Mouse (Mus musculus) A20 (cell line): Measurements from ENCODE around the gene Slc13a1.
"Not testable (repeated sequence)": the region's sequence is repeated elsewhere in the genome, so short reads cannot be mapped to it uniquely, and the experiment has no call there.

Experiments used
- DNase-seq: peaks from one replicate; pipeline ENCODE4 v3.0.0-alpha.2; 2011; ENCODE audit warnings: low read depth, low spot score

Slc13a1 gene

GRCm38 (mm10) chr6:24167734-24168327 lies at the start of gene Slc13a1:
Gene Slc13a1 (minus strand): TSS chr6:24168092.
- DNase-seq = no peak

GRCm38 (mm10) chr6:24207866-24208265 lies 40.0 kb upstream of the Slc13a1 start:
- DNase-seq = no peak

- no peak for DNase-seq
Measured at GRCm38 (mm10) chr6:24202226-24202625, 34.3 kb upstream of the Slc13a1 start.

DNA sequence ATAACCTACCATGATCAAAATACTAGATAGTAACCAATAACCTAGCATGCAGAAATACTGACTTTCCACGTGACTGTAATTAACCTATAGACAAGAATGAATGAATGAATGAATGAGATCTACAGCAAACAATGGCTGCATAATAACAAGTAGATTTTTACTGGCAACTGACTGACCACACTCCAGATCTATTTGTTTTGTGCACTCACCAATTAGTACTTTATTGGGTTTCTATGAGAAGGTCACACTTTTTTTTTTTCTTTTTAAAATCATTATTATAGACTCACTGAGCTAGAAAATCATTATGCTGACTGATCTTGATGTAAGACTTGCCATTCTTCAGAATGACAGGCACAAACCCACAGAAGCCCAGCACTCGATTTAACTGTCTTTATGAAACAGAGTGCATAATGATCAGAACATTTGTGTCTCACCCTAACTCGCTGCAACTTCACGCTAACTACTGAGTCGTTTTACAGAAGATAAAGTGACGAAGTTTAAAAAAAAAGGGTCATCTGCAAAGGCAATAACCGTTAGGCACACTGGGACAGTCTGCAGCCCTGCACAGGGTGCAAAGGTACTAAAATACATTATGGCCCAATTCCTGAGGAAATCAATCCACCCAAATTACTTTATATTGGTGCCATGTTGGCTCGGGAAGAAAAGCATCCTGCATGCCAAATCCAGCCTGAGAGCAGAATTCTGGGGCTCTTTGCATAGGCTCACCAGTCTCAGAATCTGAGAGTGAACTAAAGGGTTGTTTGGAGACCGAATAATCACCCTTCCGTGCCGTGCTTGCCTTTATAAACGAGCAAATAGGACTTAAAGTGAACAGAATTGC lies 33.0 kb upstream of the Slc13a1 start:
- no peak for DNase-seq

DNA sequence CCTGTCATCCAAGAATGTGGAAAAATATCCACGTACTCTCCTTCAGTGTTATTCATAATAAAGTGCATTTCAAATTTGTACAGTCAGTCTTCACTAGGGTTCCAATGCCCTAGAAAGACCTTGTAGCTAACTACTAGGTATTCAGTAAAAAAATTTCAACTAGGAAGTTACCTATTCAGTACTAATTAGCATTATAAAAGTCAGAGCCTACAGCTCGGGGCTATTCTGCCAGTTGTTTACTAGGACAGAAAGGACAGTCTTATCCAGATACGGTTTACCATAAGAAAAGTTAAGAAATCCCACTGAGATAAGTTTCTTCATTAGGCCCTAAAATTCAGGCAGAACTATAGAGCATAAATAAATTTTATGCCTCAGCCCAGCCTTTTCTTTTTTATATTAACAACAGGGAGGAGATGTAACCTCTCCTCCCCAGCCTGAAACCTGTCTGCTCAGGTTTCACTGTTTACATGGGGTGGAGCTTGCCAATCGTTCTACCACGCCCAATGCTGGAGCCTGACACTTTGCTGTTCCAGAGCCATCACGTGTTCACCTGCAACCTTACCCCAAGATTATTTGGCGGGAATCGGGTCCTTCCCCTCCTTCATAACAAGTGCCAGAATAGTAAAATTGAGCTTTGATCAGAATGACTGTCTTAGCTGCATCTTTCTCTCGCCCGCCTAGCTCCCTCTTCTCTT lies 29.8 kb upstream of the Slc13a1 start:
- not testable (repeated sequence) for DNase-seq

DNA sequence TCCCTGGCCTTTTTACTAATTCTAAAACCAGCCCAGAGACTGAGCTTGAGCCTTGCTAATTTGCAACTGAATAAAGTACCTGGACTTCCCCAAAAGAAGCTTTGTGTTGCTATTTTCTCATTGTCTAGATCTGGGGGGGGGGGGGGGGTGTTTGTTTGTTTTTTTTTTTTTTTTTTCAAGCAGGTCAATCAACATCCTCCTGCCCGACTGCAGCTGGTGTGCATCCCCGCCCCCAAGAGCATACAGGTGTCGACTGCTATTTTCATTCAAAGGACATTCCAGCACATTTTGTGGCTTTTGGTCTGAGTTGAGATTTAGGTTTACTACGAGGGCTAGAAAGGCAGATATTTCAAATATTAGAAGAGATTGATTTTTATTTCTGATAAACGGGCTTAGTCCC lies 28.5 kb upstream of the Slc13a1 start:
- DNase-seq = peak; percentile 59

DNA sequence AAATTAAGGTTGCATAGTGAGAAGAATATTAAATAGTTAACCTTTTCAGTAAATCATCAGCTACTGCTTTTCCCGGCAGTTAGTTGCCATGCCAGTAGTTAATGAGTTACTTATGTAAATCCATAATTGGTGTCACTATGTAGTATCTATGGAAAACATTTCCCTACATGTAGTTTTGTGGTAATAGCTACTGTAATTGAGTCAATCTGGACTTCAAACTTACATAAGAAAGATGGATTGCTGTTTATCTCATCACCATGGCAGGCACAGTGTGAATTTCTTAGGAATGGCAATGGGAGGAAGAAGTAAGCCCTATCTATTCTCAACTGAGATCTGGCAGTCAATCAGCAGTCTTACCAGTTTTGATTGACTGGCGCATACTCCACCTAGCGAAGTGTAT lies 15.5 kb upstream of the Slc13a1 start:
- DNase-seq = no peak

- no peak for DNase-seq
Measured at GRCm38 (mm10) chr6:24175393-24175792, 7.5 kb upstream of the Slc13a1 start.

DNA sequence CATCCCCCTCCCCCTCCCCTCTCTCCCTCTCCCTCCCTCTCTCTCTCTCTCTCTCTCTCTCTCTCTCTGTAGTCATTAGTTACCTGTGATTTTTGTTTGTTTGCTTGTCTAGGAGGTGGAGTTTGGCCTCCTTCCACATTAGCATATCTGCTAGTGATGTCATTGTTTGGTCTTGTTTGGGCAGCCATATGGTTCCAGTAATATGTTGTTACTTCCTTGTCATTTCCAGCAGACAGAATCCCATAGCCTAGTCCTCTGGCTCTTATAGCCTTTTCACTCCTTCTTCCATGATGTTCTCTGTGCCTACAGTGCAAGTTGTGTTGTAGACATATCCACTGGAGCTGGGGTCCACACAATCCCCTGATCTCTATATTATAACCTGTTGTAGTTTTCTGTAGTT lies 6.1 kb upstream of the Slc13a1 start:
- no peak for DNase-seq

DNA sequence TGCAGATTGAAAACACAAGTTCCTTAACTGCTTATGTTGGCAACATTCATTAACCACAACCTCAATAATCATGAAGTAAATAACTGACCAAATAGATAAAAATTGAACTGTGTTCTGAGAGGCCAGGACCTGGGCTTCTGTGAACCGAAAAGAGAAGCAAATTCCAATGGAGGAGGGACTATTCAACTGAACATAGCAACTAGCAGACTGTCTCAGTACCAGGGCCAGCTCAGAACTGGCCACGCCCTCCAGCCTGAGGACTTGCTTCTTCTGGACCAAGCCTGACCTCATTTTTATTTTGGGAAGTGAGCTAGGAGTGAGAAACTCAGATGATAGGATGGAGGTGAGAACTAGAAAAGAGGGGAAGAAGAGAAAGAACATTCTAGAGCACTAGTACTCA lies 4.8 kb upstream of the Slc13a1 start:
- no peak for DNase-seq

GRCm38 (mm10) chr6:24166772-24167171 lies 1.1 kb downstream of the Slc13a1 start:
- DNase-seq = peak; percentile 84

DNA sequence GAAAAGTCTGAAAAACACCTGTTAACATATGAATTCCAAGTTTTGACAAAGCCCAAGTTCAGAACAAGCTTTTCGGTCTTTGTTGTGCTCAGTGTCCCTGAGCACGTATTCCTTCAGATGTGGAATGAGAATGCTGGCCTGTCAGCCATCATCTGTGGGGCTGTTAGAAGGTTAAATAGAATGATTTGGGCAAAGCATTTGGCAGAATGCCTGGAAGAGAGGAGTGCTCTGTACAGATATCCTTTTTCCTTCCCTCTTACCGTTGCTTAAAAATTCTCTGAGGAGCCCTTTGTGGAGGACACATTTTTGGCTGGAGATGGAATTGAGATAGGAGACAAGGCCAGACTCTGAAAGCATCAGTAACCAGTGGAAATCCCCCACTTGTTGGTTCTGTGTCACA lies 2.6 kb downstream of the Slc13a1 start:
- no peak for DNase-seq

GRCm38 (mm10) chr6:24159795-24160194 lies 8.1 kb downstream of the Slc13a1 start:
- peak; percentile 17 for DNase-seq

DNA sequence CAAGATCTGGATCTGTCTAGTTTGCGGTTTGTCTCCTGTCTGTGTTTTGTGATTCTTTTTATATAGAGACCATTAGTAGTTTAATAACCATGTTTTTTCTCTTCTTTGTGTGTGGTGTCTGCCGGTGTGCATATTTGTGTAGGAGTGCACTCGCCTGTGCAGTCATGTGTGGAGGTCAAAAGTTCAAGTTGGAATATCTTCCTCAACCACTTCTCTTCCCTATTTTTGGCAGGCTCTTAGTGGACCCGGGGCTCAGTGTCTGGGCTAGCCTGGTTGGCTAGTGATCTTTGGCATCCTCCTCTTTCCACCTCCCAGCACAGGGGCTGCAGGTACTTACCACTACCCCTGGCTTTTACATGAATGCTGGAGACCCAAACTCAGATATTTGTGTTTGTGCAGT lies 13.0 kb downstream of the Slc13a1 start:
- peak; percentile 5 for DNase-seq

- DNase-seq = no peak
Measured at GRCm38 (mm10) chr6:24132951-24133350, 34.9 kb downstream of the Slc13a1 start.

- no peak for DNase-seq
Measured at GRCm38 (mm10) chr6:24122632-24123031, 45.3 kb downstream of the Slc13a1 start.

DNA sequence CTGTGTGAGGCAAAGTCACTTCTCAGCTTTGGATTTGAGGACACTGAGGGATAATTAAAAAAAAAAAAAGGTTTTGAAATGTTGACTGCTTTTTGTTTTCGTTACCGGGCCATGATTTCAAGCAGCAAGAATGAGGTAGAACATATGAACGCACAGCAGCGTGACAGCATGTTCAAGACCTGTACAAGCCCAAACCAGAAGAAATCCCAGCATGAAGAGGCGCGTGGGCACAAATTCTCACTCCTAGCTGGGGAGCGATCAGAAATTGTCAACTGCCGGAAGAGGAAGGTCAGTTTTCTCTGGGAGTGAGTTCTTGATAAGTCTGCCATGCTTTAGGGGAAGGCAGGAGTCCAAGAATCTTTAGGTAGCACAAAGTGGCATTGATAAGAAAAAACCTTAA lies 56.3 kb downstream of the Slc13a1 start:
- no peak for DNase-seq

DNA sequence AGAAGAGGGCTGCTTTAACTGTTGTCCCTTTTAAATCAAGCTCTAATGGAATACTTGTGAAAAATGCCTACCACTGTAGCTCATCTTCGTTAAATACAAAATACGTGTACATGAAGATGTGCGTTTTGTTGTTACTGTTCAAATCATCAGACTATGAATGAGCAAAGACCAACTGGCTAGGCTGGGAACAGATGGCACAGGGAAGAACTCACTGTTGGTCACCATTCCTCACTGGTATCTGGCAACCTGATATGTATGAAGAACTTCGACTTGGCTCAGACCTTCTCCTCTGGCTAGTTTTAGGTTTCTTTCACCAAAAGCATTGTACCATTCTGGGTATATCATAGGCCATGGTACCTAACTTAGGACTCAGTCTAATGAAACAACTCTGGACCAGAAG lies 59.4 kb downstream of the Slc13a1 start:
- DNase-seq = no peak

- no peak for DNase-seq
Measured at GRCm38 (mm10) chr6:24106157-24106556, 61.7 kb downstream of the Slc13a1 start.

- no peak for DNase-seq
Measured at GRCm38 (mm10) chr6:24105681-24106080, 62.2 kb downstream of the Slc13a1 start.

- DNase-seq = peak; percentile 8
Measured at GRCm38 (mm10) chr6:24101281-24101680, 66.6 kb downstream of the Slc13a1 start.

DNA sequence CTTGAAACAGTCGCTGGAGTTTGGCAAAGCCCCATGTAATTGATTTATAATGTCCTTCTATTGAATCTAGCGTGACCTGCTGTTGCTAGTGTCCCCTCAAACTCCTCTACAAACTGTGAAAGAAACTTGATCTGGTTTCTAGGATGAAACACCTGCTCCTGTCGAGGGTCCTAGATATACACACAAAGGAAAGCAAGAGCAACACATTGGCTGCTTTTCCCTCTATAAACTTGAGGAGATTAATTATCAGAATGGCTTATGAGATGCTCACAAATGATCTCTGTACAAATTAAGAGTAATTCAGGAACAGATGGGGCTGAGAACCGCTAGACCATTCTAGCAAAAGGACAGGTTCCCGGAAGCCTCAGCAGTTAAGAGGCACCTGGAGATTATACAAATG lies 67.2 kb downstream of the Slc13a1 start:
- DNase-seq = peak; percentile 10

GRCm38 (mm10) chr6:24097400-24097799 lies 70.5 kb downstream of the Slc13a1 start:
- DNase-seq = no peak
